Mouse (Mus musculus): ENCODE measurements at regions not wholly inside any gene's neighbourhood (a gene's known extent, or its start where the extent isn't known, plus 50 kb on each side); places are given as distances from the start of the nearest gene placed in this dataset.

- no peak for DNase-seq
These were observed 181.3 kb upstream of the Npy start for GRCm38 (mm10) chr6:49641256-49641655.

- no peak for DNase-seq
These were observed 167.9 kb upstream of the Npy start for GRCm38 (mm10) chr6:49654541-49655130.

GRCm38 (mm10) chr6:49655241-49655640 lies 167.3 kb upstream of the Npy start:
- no peak for DNase-seq

GRCm38 (mm10) chr6:49656359-49657280 lies 165.9 kb upstream of the Npy start:
- DNase-seq = no peak

GRCm38 (mm10) chr6:49657988-49658387 lies 164.5 kb upstream of the Npy start:
- no peak for DNase-seq

- DNase-seq = peak; percentile 44
These were observed 151.5 kb upstream of the Npy start for GRCm38 (mm10) chr6:49670991-49671390.

GRCm38 (mm10) chr6:49671912-49672311 lies 150.6 kb upstream of the Npy start:
- no peak for DNase-seq

- DNase-seq = no peak
These were observed 135.7 kb upstream of the Npy start for GRCm38 (mm10) chr6:49686776-49687175.

- no peak for DNase-seq
These were observed 130.4 kb upstream of the Npy start for GRCm38 (mm10) chr6:49692032-49692539.

- DNase-seq = no peak
These were observed 127.7 kb upstream of the Npy start for GRCm38 (mm10) chr6:49694851-49695250.

- DNase-seq = no peak
These were observed 125.5 kb upstream of the Npy start for GRCm38 (mm10) chr6:49696990-49697389.

- no peak for DNase-seq
These were observed 121.1 kb upstream of the Npy start for GRCm38 (mm10) chr6:49701453-49701852.

- no peak for DNase-seq
These were observed 109.5 kb upstream of the Npy start for GRCm38 (mm10) chr6:49712980-49713379.

GRCm38 (mm10) chr6:49716520-49716919 lies 106.0 kb upstream of the Npy start:
- no peak for DNase-seq

GRCm38 (mm10) chr6:49716945-49717344 lies 105.6 kb upstream of the Npy start:
- DNase-seq = no peak

- DNase-seq = peak; percentile 6
These were observed 89.3 kb upstream of the Npy start for GRCm38 (mm10) chr6:49733191-49733590.

- DNase-seq = no peak
These were observed 79.4 kb upstream of the Npy start for GRCm38 (mm10) chr6:49743157-49743556.

- DNase-seq = no peak
These were observed 77.2 kb upstream of the Npy start for GRCm38 (mm10) chr6:49745301-49745700.

- DNase-seq = no peak
These were observed 72.0 kb upstream of the Npy start for GRCm38 (mm10) chr6:49750544-49750943.

- no peak for DNase-seq
These were observed 62.9 kb upstream of the Npy start for GRCm38 (mm10) chr6:49759614-49760013.

- DNase-seq = no peak
These were observed 57.8 kb upstream of the Npy start for GRCm38 (mm10) chr6:49764746-49765145.

GRCm38 (mm10) chr6:49769904-49770720 lies 52.4 kb upstream of the Npy start:
- DNase-seq = no peak

Measured in cerebellum, adult 11 months (tissue).